Mouse (Mus musculus) stomach, postnatal 0 days (tissue): ENCODE data around the gene Zfp978.
"Not testable (repeated sequence)": the region's sequence is repeated elsewhere in the genome, so short reads cannot be mapped to it uniquely, and the experiment has no call there.

Source experiments
- CTCF ChIP-seq: IDR thresholded peaks from 2 replicates; pipeline ENCODE4 v1.5.1; 2016; ENCODE audit warnings: antibody characterized with exemption, low read depth, mild to moderate bottlenecking, moderate library complexity
- EP300 ChIP-seq: optimal IDR thresholded peaks from 2 replicates; pipeline ENCODE3; 2016; ENCODE audit warnings: antibody characterized with exemption

DNA sequence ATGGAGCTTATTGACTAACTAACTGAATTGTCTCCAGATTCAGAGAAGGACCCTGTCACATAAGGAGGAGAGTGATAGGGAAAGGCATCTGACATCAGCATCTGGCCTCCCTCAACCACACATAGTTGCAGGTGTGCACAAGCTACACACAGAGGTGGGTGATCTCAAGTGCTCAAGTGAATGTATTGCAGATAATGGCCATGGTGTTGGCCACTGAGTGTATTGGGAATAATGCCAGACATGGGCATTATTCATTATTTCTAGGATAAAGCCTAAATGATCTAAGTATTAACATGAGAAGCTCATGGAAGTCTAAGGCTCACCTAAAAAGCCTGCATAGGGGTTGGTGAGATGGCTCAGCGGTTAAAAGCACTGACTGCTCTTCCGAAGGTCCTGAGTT is 10.6 kb upstream of the Zfp978 start:
- TF ChIP-seq CTCF, EP300: not testable (repeated sequence)
